In genomic region chr12:100304280-100304679, GRCm38 (mm10) we compare ENCODE assay signal across 25 mouse cellular contexts.
DNase-seq lines count a peak whose midpoint lies in the region; ATAC-seq and TF ChIP-seq lines count a peak whose summit lies in the region.
"Had no signal": no experiment of that assay in that cellular context is flagged by ENCODE, and none has a peak within 500 bp of the region (broad histone marks: within the 10 kb centered on the region; RNA-seq: fewer than 3 reads in every experiment).

No protein-coding gene starts in this region.

- H3K4me3 ChIP-seq in left cerebral cortex, adult 2 months = no peak overlapping the region
- no peak overlapping the region for H3K4me3 ChIP-seq in intestine, embryonic 14.5 days (ENCODE audit: low read depth, low read length)
- no peak overlapping the region for H3K4me3 ChIP-seq in stomach, embryonic 15.5 days (replicated peaks)
- H3K4me3 ChIP-seq in liver, embryonic 11.5 days (ENCODE audit: low read depth, low read length) = no peak overlapping the region
- no peak overlapping the region for H3K4me3 ChIP-seq in forebrain, postnatal 0 days (ENCODE audit: low read depth, low read length)
- H3K4me3 ChIP-seq: forebrain, embryonic 15.5 days; limb, embryonic 13.5 days; lung, embryonic 15.5 days; midbrain, embryonic 13.5 days had no signal

- peak; percentile 71 for DNase-seq in cerebellum, adult 9-10 months
- DNase-seq in cerebellum, postnatal 4 days (ENCODE audit: low spot score in 2 of 2) = no peak
- no peak for DNase-seq in left cerebral cortex, adult 2 months (ENCODE audit: extremely low spot score in 1 of 2, low spot score in 2 of 2)
- no peak for DNase-seq in left cerebral cortex, postnatal 14 days (ENCODE audit: low spot score in 2 of 2)
- DNase-seq in intestine, embryonic 14.5 days (ENCODE audit: low spot score) = no peak
- DNase-seq in liver, embryonic 11.5 days (ENCODE audit: low spot score) = no peak
- DNase-seq in forebrain, postnatal 0 days = no peak
- DNase-seq: adrenal gland, postnatal 10 days; B cell, adult 2 months; embryo, embryonic 11 days; heart, postnatal 14 days; kidney, adult 8-10 months; kidney, postnatal 25 days; layer of hippocampus, adult 9-11 months; spleen, adult 18-20 months; thymus, adult 2 months had no signal

- peak overlapping the region; percentile 84 for H3K27ac ChIP-seq in left cerebral cortex, adult 2 months
- H3K27ac ChIP-seq in intestine, embryonic 14.5 days (ENCODE audit: low read depth) = no peak overlapping the region
- H3K27ac ChIP-seq in stomach, embryonic 15.5 days = no peak overlapping the region
- no peak overlapping the region for H3K27ac ChIP-seq in liver, embryonic 11.5 days (ENCODE audit: low read depth, low read length)
- no peak overlapping the region for H3K27ac ChIP-seq in forebrain, postnatal 0 days (ENCODE audit: low read depth, low read length)
- H3K27ac ChIP-seq: forebrain, embryonic 15.5 days; limb, embryonic 13.5 days; liver, embryonic 14.5 days; lung, embryonic 15.5 days; macrophage had no signal

- no peaks in the 10 kb centered on the region for H3K9me3 ChIP-seq in intestine, embryonic 14.5 days (ENCODE audit: control insufficient read depth, low read length)
- H3K9me3 ChIP-seq in stomach, embryonic 15.5 days = no peaks in the 10 kb centered on the region
- no peaks in the 10 kb centered on the region for H3K9me3 ChIP-seq in liver, embryonic 11.5 days (ENCODE audit: control insufficient read depth, low read length)
- H3K9me3 ChIP-seq in forebrain, postnatal 0 days (ENCODE audit: low read length) = no peaks in the 10 kb centered on the region
- H3K9me3 ChIP-seq: forebrain, embryonic 15.5 days; limb, embryonic 13.5 days; lung, embryonic 15.5 days; midbrain, embryonic 13.5 days had no signal

- H3K4me2 ChIP-seq in intestine, embryonic 14.5 days (ENCODE audit: low read length) = no peak overlapping the region
- no peak overlapping the region for H3K4me2 ChIP-seq in stomach, embryonic 15.5 days
- H3K4me2 ChIP-seq in liver, embryonic 11.5 days = no peak overlapping the region
- no peak overlapping the region for H3K4me2 ChIP-seq in forebrain, postnatal 0 days (ENCODE audit: low read depth)
- H3K4me2 ChIP-seq: forebrain, embryonic 15.5 days; heart, embryonic 11.5 days; limb, embryonic 13.5 days; lung, embryonic 15.5 days; midbrain, embryonic 13.5 days had no signal

- intact Hi-C loops in left cerebral cortex, adult 2 months (cut with DNase I) = no loop called here
- intact Hi-C loops in left cerebral cortex, postnatal 14 days (cut with DNase I) = no loop called here

- TF ChIP-seq CTCF in left cerebral cortex, adult 2 months (IDR thresholded peaks at IDR 0.05) = no peak
- TF ChIP-seq CTCF in forebrain, postnatal 0 days (IDR thresholded peaks at IDR 0.05; ENCODE audit: low read depth) = no peak

- H3K36me3 ChIP-seq in intestine, embryonic 14.5 days (ENCODE audit: control insufficient read depth, insufficient read depth, low read length) = peaks cover 17% of the 10 kb centered on the region; the same call in 1 of the 2 replicates
- 0 out of 2 replicates have a peak, but pooled peaks cover 2% of the 10 kb centered on the region for H3K36me3 ChIP-seq in stomach, embryonic 15.5 days
- peaks cover 5% of the 10 kb centered on the region; the same call in 1 of the 2 replicates for H3K36me3 ChIP-seq in liver, embryonic 11.5 days (ENCODE audit: control insufficient read depth, insufficient read depth, low read length)
- H3K36me3 ChIP-seq in forebrain, postnatal 0 days (ENCODE audit: insufficient read depth) = peaks cover 6% of the 10 kb centered on the region
- H3K36me3 ChIP-seq: forebrain, embryonic 15.5 days had no signal

- 92% methylated on average over 2 of the region's 2 CpGs for WGBS in intestine, embryonic 14.5 days
- 83% methylated on average over 2 of the region's 2 CpGs for WGBS in stomach, embryonic 15.5 days
- 95% methylated on average over 2 of the region's 2 CpGs for WGBS in liver, embryonic 11.5 days
- WGBS in forebrain, postnatal 0 days = 97% methylated on average over 2 of the region's 2 CpGs

- H3K9ac ChIP-seq in intestine, embryonic 14.5 days (ENCODE audit: low read length) = no peak overlapping the region
- H3K9ac ChIP-seq in stomach, embryonic 15.5 days = no peak overlapping the region
- H3K9ac ChIP-seq in liver, embryonic 11.5 days (ENCODE audit: low read depth, low read length) = no peak overlapping the region
- H3K9ac ChIP-seq in forebrain, postnatal 0 days = no peak overlapping the region
- H3K9ac ChIP-seq: forebrain, embryonic 15.5 days; limb, embryonic 13.5 days; liver, embryonic 14.5 days; lung, embryonic 15.5 days; midbrain, embryonic 13.5 days had no signal

- no peaks in the 10 kb centered on the region for H3K27me3 ChIP-seq in intestine, embryonic 14.5 days (replicated peaks; ENCODE audit: control insufficient read depth, insufficient read depth, low read length)
- no peaks in the 10 kb centered on the region for H3K27me3 ChIP-seq in stomach, embryonic 15.5 days (replicated peaks)
- no peaks in the 10 kb centered on the region for H3K27me3 ChIP-seq in liver, embryonic 11.5 days (replicated peaks; ENCODE audit: control insufficient read depth, insufficient read depth, low read length)
- H3K27me3 ChIP-seq in forebrain, postnatal 0 days (ENCODE audit: insufficient read depth, low read length) = no peaks in the 10 kb centered on the region
- H3K27me3 ChIP-seq: forebrain, embryonic 15.5 days; limb, embryonic 13.5 days; lung, embryonic 15.5 days; midbrain, embryonic 13.5 days had no signal

- H3K4me1 ChIP-seq in intestine, embryonic 14.5 days (replicated peaks; ENCODE audit: control insufficient read depth, insufficient read depth, low read length) = peaks cover 7% of the 10 kb centered on the region
- 0 out of 2 replicates have a peak, but pooled peaks cover 5% of the 10 kb centered on the region for H3K4me1 ChIP-seq in stomach, embryonic 15.5 days
- no peaks in the 10 kb centered on the region for H3K4me1 ChIP-seq in liver, embryonic 11.5 days (replicated peaks; ENCODE audit: control insufficient read depth, insufficient read depth, low read length)
- H3K4me1 ChIP-seq in forebrain, postnatal 0 days (ENCODE audit: insufficient read depth) = 0 out of 2 replicates have a peak, but pooled peaks cover 5% of the 10 kb centered on the region

- 0 out of 2 replicates have a peak, but pooled peaks have one; percentile 25 for ATAC-seq in intestine, embryonic 14.5 days (replicated peaks; ENCODE audit: low FRiP score, low TSS enrichment, low read depth)
- ATAC-seq in stomach, embryonic 15.5 days (ENCODE audit: insufficient read depth, low FRiP score, low read depth) = 0 out of 2 replicates have a peak, but pooled peaks have one; percentile 21
- ATAC-seq in liver, embryonic 11.5 days (replicated peaks; ENCODE audit: low FRiP score) = no peak
- ATAC-seq in forebrain, postnatal 0 days = no peak
- ATAC-seq: activated CD4-positive, CD25-positive, alpha-beta regulatory T cell, adult 4 months; forebrain, embryonic 15.5 days; midbrain, embryonic 13.5 days had no signal

Comparison
In these comparisons a context has a peak if more than half of its experiments do, and no peak if none do; other contexts are left out.
1. ATAC-seq: peak in intestine, embryonic 14.5 days (single experiment) and stomach, embryonic 15.5 days (single experiment); none in liver, embryonic 11.5 days (single experiment) and forebrain, postnatal 0 days (single experiment).